Mouse (Mus musculus): ENCODE measurements around the gene AF067063. TPM values are rescaled to one million over a fixed set of nuclear protein-coding genes. Genes with fewer than 3 reads are reported as not detected.
"Not testable (repeated sequence)": the region's sequence is repeated elsewhere in the genome, so short reads cannot be mapped to it uniquely, and the experiment has no call there.

The AF067063 gene
- not detected in 2 replicates for polyA plus RNA-seq (2012; rRNA removed)

DNA sequence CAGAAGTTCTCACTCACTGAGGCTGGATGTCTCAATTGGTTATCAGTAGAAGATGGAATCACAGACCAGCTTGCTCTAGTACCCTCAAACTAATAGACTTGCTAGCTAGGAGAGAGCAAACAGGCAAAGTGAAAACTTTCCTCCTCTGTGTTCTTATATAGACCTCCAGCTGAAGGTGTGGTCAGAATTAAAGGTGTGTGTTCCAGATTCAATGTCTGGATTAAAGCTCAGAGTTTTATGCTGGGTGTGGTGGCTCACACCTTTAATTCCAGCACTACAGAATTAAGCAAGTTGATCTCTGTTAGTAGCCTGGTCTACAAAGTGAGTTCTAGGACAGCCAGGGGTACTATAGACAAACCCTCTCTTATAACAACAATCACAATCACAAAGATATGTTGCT is at the start of gene AF067063:
AF067063 (minus strand) TSS at position 101 of the 400 bp plus-strand sequence.
- not testable (repeated sequence) for DNase-seq (ENCODE audit: low read depth)

GRCm38 (mm10) chr13:119864395-119864999 is 34.5 kb upstream of the AF067063 start:
- DNase-seq (ENCODE audit: low read depth), result not testable (repeated sequence)

GRCm38 (mm10) chr13:119862399-119862798 is 32.4 kb upstream of the AF067063 start:
- not testable (repeated sequence) for DNase-seq (ENCODE audit: low read depth)

DNA sequence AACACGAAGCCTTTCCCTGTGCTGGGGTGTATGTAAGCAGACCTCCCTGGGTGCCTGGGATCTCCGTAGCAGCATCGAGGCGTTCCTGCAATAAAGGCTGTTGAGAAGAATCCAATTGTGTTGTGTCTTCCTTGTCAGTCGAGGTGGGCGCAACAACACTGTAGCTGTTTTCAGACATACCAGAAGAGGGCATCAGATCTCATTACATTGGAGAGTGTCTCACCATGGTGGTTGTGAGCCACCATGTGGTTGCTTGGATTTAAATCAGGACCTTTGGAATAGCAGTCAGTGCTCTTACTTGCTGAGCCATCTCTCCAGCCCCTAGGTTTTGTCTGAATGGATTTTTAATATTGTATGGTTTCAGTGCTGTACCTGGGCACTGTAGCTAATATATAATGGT is 10.0 kb upstream of the AF067063 start:
- DNase-seq (ENCODE audit: low read depth), result not testable (repeated sequence)

GRCm38 (mm10) chr13:119837719-119838337 is 7.8 kb upstream of the AF067063 start:
- not testable (repeated sequence) for DNase-seq (ENCODE audit: low read depth)

DNA sequence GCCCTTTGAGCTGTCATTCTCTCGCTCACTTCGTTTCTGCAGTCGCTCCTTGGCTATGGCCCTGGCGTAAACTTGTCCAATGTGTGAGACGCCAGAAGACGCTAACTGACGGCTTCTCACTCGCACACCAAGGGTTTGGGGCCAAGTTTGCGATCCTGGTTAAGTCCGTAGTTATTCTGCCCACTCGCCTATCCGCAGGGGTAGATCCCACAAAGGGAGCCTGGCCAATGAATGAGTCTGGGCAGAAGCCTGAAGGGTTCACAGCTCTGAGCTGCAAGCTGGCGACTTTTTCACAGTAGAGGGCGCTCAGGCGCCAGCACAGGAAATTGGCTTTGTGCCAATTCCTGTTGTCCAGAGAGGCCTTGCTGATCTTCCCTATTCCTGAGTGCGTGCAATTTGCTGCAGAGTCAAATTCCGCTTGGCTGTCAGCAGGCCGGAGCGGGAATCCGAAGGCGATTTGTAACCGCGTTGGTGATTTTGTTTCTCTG is 6.4 kb upstream of the AF067063 start:
- DNase-seq (ENCODE audit: low read depth), result not testable (repeated sequence)

GRCm38 (mm10) chr13:119835320-119836056 is 5.5 kb upstream of the AF067063 start, which contains the start of gene D13Ertd608e:
TSS of gene D13Ertd608e (plus strand) at chr13:119836006.
- DNase-seq (ENCODE audit: low read depth), result not testable (repeated sequence)

GRCm38 (mm10) chr13:119817579-119818206 is 12.3 kb downstream of the AF067063 start:
- DNase-seq (ENCODE audit: low read depth), result no peak

GRCm38 (mm10) chr13:119816798-119817197 is 13.2 kb downstream of the AF067063 start:
- no peak for DNase-seq (ENCODE audit: low read depth)

DNA sequence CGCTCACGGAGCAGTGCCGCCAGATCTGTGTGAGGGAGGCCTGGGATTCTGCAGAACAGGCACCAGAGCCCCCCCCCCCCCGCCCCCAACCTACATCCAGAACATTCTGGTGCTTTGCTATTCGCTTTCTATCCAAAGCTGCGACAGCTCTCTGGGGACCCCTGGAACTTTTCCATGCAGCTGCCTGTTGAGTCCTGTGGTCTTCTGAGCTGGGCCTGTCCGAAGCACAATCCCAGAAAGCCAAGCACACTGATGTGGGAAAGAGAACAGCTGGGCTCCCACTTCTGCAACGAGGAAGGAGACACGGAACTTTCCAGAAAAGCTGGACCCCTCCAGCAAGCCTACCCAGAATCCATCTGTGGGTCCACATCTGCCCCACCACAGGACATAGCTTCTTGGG is 20.0 kb downstream of the AF067063 start:
- DNase-seq (ENCODE audit: low read depth), result no peak

DNA sequence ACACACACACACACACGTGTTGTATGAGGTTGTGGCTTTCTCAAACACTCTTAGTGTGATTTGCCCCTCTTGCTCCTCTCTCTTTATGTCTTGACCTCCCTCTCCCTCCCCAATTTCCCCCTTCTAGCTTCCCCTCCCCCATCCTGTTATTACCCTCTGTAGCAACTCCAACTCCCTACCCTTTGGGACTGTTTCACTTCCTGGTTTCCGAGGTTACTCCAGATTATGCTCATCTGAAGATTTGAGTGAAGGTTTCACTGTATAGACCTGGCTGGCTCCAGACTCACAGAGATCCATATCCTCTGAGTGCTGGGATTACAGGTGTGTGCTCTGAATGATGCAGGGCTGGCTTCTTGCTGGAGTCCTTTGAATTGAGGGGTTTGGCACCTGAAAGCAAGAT is 21.1 kb downstream of the AF067063 start:
- no peak for DNase-seq (ENCODE audit: low read depth)

DNA sequence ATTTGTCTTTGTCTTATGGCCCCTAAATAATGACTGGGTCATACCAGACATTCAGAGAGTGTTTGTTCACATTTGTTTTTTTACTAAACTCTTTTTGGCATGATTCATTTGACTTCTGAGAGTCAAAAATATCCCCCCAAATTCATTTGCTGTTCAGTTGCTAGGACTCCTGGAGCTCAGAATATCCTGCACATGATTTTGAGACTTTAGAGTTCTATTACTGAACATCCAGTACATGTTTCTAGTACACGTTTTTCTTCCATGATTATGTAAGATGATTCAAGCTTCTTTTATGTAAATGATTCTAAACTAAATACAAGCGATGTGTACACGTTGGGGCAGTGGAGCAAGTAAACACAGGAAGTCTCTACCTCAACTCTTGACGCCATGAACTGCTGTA is 32.4 kb downstream of the AF067063 start:
- no peak for DNase-seq (ENCODE audit: low read depth)

- DNase-seq (ENCODE audit: low read depth), result no peak
These were observed 37.1 kb downstream of the AF067063 start for GRCm38 (mm10) chr13:119792791-119793404.

- no peak for DNase-seq (ENCODE audit: low read depth)
These were observed 38.4 kb downstream of the AF067063 start for GRCm38 (mm10) chr13:119791580-119792135.

DNA sequence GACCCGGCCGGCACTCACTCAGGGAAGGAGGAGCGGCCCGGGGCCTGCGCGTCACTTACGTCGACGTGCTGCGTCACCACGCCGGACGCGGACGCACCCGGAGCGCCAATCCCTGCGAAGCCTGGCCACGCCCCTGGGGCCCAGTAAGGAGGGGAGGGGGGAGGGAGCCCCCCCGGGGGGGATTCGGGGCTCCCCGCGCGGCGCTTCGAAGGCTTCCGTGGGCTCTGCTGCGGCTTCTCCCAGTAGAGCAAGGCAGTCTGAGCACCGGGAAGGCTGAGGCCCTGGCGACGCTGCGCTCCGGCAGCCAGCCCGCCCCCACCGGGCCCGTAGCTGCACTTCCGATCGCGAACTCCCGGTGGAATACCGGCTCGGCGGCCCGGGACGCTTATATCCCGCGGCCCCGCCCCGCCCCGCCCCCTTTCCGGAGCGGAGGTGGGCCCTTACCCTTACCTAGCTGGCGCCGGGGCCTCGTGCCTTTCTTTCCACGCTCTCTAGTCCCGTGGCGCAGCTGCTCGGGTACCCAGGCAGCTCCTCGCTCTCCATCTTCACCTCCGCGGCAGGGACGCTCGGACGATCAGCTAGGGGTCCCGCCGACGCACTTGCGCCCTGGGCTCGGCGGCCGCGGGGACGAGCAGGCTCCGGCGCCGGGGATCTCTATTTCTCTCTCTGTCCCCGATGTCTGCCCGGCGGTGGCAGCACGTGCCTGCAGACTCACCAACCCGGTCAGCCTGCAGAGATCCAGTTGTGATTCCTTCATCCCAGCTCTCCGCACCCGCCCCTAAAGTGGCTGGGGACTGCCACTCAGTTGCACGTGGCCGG is 39.0 kb downstream of the AF067063 start, which contains the start of gene Zfp131:
Zfp131 (minus strand) TSS at position 129 of the 819 bp plus-strand sequence.
- DNase-seq (ENCODE audit: low read depth), result no peak

DNA sequence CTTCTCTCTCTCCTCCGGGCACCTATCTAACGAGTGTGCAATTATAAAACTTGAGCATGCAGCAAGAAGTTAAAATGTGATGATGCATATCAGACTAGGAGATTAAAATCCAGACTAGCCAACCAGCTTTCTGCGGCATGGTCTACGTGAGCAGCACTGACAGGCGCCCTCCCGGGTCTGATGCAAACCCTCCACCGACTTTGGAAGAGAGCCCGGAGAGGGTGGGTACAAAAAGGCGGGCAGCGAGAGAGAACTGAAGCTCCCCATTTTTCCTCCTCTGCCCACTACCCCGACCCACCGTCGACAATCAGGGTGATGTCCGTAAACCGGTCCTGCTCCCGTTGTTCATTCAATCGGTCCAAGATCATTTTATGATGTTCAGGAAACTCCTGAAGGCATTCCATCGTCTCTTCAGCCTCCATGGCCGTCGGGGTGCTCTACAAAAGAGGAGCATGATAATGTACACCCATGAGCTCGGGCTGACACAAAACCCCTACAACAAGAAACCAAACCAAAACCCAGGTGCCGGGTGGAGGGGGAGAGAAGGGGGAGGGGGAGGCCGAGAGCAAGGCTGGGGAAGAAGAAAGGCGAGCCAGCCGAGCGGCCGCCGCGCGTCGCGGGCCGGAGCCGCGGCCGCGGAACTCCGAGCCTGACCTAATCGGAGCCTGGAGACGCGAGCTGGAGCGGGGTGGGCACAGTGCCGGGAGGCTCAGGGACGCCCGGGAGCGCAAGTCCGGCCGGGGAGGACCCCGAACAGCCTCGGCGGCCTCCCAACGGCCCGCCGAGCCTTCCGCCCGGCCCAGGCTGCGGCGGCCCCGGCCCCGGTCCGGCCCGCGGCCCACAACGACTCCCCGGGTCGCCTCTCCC is 39.9 kb downstream of the AF067063 start:
- no peak for DNase-seq (ENCODE audit: low read depth)

GRCm38 (mm10) chr13:119783581-119783980 is 46.4 kb downstream of the AF067063 start:
- no peak for DNase-seq (ENCODE audit: low read depth)

All from gonadal fat pad, adult 2 months (tissue).